Mouse (Mus musculus): ENCODE results near the gene Kazn. TPM values are rescaled to one million over a fixed set of nuclear protein-coding genes. Genes with fewer than 3 reads are reported as not detected.
A peak's percentile ranks its signal among the peaks of the same experiment; 100 is the strongest.

Kazn gene
- 1 to 10 TPM; 7.3 to 9.1 TPM for total RNA-seq (2021)

DNA sequence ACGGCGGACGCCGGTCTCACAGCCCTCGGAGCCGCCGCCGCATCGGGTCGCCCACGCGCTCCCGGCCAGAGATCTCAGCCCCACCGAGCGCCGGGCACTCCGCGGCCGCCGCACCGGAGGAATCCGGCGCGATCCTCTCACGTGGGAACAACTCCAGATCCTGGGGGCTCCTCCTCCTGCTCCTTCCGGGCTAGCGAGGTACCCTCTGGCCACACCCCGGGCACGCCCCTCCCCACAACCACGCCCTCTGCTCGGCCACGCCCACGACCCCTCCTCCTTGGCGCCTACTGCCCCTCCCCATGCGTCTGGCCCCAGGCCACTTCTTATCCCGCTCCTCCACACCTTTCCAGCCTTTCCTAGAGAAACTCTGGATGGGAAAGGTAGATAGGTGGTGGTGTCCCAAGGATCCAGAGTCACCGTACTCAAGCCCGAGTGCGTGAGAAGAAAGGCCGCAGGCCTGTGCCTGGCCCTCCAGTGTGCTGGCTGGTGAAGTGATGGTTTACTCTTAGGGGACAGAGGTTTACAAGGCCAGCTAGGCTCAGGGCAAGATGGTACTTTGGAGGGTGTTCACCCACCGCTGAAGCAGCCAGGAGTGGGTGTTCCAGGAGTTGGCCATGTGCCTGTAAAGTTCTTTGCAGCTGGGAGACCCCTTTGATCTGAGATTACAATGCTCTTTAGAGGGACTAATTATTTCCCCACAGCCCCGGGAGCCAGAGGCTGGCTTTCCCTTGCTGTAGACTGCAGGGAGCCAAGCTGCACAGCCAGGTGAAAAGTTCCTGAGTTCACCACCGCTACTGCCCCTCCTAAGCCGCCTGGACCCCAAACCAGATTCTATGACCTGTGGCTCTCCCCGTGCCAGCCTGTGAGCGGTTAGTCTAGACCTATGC, at the start of gene Kazn:
Kazn (minus strand) TSS at position 162 of the 887 bp plus-strand sequence.
- intact Hi-C loops (cut with DNase I), result loop anchor here (2.0 kb wide), 1 partner anchor 87 kb away; no protein-coding TSS in a partner anchor
- DNase-seq, result peak; percentile 87 to 90

DNA sequence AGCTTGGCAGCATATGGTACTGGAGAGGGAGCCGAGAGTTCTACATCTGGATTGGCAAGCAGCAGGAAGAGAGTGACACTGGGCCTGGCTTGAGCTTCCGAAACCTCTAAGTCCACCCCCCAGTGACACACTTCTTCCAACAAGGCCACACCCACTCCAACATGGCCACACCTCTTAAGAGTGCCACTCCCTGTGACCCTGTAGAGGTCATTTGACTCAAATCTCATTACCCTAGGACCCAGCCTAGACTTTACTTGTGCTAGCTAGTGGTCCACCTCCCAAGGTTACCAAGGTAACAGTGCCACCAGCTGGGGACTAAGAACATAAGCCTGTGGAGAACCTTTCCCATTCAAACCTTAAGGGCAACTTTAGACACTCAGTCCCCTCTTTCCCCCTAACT, 46.3 kb upstream of the Kazn start:
- intact Hi-C loops (cut with DNase I), result no loop called here
- DNase-seq, result no peak

DNA sequence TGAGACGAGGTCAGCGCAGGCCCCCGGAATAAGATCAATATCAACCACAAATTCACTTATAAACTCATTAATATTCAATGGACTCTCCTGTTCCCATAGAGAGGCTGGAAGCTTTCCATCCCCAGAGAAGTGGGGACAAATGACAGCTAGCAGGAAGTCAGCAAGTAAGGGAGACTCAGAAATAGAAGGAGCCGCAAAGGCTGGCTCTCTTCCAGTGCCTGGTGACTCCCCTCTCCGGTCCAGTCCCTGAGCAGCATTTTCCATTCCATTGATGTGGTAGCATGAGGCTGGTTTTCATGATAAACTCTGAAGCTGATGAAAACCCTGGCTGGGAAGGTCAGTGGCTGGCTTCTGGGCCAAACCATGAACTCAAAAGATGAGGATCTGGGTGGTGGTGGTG, 44.7 kb upstream of the Kazn start:
- intact Hi-C loops (cut with DNase I), result no loop called here
- peak in 1 of 2 experiments; percentile 25 for DNase-seq

DNA sequence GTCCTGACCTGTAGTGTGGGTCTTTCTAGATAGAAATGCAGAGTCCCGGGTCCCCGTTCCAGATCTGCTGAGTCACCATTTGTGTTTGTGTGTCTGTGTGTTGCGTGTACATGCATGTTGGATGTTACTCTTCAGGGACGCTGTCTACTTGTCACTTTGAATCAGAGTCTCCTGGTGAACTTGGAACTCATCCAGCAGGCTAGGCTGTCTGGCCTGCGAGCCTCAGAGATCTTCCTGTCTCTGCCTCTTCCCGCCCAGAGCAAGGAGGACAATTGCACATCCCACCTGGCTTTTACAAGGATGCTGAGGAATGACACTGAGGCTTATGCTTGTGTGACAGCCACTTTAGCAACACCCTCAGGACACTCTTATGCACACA, 39.0 kb upstream of the Kazn start:
- intact Hi-C loops (cut with DNase I), result no loop called here
- no peak for DNase-seq

DNA sequence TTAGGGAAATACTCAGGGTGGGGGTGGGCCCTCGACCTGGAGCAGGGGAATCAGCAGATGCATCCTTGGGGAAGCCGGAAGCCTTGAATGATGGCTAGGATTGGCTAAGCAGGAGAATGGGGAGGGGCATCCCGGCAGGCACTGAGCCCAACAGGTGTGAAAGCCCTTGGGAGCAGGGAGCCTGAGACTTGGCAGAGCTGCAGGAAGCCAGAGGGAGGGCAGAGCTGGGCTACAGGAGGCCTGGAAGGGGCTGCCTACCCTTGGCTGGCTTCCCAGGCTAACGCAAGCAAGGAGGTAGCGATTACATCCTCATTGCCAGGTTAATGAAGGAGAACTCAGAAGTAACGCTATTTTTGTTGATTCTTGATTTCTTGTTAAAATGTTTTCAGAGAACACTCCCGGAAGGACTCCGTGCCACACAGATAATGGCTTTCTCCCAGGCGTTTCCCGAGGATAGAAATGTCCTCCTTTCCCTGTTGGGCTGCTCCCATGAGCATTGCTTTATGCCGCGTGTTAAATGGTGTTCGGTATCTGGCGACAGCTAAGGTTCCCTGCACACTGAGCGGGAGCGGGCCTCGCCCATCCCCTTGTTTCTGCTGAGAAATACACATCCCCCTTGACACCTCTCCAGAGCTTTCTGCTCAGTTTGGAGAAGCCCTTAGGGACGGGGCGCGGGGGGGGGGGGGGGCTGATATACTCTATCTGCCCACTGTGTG, 38.4 kb upstream of the Kazn start:
- intact Hi-C loops (cut with DNase I), result no loop called here
- peak in 1 of 2 experiments; percentile 37 for DNase-seq

DNA sequence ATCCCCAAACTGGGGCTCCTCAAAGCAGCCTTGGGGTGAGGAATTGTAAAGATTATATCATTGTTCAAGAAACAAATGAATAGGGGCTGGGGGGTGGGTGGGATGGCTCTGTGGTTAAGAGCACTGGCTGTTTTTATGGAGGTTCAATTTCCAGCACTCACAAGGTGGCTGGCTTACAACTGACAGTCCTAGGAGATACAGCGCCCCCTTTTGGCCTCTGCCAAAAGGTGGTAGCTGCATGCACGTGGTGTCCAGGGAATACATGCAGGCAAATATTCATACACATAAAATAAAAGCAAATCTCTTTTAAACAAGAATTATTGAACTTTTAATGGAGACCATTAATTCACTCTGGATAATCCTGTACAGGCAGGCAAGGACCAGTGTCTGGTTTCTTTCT, 36.0 kb upstream of the Kazn start:
- intact Hi-C loops (cut with DNase I), result no loop called here
- DNase-seq, result no peak

DNA sequence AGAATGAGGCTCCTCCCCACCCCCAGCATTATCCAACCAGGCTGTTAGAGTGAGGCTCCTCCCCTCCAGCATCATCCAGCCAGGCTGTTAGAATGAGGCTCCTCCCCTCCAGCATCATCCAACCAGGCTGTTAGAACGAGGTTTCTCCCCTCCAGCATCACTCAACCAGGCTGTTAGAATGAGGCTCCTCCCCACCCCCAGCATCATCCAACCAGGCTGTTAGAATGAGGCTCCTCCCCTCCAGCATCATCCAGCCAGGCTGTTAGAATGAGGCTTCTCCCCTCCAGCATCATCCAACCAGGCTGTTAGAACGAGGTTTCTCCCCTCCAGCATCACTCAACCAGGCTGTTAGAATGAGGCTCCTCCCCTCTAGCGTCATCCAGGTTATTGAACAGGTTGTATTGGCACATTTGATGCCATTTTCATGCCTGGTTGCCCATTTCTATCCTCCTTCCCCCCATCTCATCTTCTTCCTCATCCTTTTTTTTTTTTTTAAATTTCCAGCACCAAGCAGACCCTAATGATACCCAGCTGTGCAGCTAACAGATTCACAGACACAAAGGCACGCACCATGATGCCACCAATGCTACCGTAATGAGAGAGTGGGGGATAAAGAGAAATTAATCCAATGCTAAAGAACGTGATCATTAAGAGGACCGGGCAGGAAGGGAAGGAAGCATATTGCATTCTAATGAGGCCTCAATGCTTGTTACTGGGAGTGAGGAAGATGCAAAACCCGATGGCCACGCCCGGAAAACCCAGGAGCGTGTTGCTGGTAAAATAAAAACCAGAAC, 35.4 kb upstream of the Kazn start:
- no peak for DNase-seq
- intact Hi-C loops (cut with DNase I), result no loop called here

DNA sequence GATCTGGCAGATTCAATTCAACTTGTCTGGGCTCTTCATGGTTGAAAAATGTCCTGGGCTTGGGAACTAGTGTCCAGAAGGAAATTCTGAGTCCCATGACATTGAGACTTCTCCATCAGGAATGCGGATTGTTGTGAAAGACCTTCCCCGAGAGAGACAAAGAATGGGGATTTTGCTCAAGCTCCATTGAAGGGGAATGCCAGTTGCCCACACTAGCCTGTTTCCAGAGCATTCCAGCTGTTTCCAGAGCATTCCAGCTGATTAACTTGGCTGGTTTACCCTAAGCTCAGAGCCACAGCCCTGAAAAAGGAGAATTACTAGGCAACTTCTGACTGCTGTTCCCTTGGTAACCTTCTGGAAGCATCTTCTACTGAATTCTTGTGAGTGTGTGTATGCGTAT, 32.3 kb upstream of the Kazn start:
- intact Hi-C loops (cut with DNase I), result no loop called here
- DNase-seq, result peak; percentile 16 to 31

DNA sequence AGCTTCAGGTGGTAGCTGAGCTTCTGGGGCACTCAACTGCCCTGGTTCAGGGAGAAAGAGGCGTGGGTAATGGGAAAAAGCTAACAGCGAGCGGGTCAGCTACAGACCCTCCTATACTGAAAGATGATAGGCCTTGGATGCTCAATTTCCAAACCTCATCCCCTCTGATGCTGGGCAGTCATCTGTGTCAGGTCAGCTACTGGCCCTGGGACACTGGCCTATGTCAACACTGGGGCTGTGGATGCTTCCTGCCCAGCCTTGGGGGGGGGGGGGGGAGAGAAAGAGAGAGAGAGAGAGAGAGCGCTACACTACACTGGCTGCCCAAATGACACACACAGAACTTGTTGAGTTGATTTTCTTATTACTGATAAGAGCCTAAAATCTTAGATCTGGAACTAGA, 28.6 kb upstream of the Kazn start:
- DNase-seq, result no peak
- intact Hi-C loops (cut with DNase I), result no loop called here

DNA sequence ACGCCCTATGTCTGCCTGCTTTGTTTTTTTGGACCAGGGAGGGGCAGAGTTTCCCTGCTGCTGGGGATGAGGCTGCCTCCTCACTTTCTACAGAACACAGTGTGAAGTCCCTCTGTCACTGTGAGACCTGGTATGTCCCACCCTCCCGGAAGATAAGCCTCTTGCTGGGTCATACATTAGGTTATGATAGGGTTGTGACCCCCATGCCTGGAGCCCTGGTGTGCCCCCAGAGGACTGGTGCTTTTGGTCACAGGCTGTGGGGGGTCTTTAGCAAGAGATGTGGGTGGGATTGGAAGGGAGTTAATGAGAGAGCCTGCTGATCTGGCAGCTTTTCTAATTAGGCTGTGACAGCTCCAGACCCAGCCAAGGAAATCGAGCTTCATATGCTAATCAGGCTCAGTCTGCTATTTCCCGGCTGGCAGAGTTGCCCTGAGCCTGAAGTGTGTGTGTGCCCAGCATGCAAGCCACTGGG, 28.2 kb upstream of the Kazn start:
- intact Hi-C loops (cut with DNase I), result no loop called here
- no peak for DNase-seq

DNA sequence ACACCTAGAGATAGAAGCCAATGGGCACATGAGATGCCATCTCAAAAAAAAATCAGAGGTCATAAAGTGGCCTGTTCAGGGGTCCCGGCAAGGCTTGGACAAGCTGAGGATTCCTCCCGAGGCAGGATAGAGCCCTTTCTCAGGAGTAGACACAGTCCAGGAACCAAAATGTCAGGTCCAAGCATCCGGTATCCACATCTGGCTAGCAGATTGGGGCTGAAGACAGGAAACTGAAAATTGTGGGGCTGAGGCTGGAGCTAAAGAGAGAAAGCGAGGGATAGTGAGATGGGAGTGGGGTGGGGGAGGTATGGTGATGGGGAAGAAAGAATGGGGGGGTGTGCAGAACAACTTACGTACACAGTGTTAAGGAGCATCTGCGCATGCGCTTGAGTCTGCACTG, 25.1 kb upstream of the Kazn start:
- intact Hi-C loops (cut with DNase I), result no loop called here
- DNase-seq, result no peak

DNA sequence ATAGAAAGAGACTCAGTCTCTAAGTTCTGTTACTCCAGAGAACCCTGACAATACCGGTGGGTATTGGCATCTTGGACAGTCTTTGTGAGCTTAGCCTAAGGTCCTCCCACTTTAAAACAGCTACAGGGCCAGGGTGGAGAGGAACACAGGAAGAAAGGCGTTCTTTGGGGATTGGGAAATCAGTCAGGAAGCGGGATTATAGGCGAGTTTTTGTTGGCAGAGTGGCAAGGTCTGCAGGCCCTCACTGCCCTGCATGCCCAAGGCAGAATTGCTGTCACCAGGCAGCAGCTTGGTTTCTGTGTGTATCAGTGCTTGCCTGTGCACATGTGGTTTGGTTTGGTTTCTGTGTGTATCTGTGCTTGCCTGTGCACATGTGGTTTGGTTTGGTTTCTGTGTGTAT, 22.5 kb upstream of the Kazn start:
- no peak for DNase-seq
- intact Hi-C loops (cut with DNase I), result no loop called here

DNA sequence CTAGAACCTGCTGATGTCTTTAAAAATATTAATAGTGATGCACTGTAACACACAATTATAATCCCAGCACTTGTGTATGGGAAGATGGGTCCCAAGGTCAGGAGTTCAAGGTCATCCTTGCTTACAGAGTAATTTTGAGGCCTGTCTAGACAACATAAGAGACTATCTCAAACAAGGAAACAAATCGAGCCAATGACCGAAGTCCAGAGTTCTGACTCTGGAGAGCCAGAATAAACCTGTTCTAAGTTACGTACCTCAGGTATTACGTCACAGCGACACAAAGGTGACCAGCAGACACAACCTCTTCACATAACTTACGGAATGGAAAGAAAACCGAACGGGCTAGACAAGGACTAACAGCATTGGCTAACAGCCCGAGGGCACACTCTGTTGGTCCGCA, 19.5 kb upstream of the Kazn start:
- DNase-seq, result no peak
- intact Hi-C loops (cut with DNase I), result loop anchor here (5.0 kb wide), 1 partner anchor 69 kb away; no protein-coding TSS in a partner anchor

DNA sequence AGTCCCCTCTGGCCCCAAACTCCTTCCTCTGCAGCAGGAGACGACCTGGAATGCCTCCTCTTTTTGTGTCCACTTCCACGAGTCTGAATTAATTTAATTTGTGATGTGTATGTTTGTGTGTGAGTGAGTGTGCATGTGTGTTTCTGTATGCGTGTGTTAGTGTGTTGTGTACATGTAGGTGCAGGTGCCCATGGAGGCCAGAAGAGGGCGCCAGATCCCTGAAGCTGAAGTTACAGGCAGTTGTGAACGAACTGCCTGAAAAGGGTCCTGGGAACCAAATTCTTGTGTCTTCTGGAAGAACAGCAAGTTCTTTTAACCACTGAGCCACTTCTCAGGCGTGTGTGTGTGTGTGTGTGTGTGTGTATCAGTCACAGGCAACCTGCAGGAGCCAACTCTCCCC, 14.9 kb upstream of the Kazn start:
- DNase-seq, result no peak
- intact Hi-C loops (cut with DNase I), result loop anchor here (5.0 kb wide), 2 partner anchors 628 to 768 kb away; no protein-coding TSS in a partner anchor

DNA sequence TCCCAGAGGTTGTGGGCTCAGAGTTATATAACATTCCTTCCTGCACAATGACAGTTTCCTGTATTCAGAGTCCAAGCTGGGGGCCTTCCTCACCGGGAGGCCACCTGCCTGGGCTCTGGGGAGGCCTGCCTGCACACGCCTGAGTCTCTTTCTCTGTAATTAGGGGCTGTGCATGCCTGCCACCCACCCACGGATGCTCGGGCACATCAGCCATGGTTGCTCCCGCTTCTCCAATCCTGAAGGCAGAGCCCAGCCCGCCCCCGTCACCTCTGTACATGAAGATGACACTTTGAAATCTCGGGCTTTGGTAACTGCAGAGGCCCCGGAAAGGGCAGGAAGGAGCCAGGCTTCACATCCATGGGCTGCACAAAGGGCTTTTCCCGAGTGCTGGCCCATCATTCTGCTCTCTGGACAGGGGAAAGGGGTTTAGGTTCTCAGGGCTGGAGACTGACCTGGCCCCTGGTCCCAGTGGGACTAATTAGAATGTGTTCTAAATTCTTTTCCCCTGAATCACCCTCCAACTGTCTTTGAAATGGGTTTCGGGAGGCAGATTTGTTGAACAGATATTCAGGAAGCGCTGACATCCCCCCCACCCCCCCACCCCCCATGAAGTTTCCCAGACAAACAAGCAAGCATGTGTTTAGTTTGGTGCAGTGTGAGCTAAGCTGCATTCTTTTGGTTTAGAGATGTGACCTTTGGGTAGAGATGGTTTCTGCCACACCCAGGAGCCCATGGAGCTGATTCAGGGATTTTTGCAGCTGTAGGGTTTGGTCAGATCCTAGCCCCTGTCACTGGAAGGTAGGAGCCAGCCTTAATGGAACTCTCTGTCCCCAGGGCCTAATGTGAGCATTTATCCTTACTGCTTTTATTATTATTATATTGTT, 12.5 kb upstream of the Kazn start:
- DNase-seq, result no peak
- intact Hi-C loops (cut with DNase I), result loop anchor here (5.0 kb wide), 2 partner anchors 631 to 771 kb away; no protein-coding TSS in a partner anchor

DNA sequence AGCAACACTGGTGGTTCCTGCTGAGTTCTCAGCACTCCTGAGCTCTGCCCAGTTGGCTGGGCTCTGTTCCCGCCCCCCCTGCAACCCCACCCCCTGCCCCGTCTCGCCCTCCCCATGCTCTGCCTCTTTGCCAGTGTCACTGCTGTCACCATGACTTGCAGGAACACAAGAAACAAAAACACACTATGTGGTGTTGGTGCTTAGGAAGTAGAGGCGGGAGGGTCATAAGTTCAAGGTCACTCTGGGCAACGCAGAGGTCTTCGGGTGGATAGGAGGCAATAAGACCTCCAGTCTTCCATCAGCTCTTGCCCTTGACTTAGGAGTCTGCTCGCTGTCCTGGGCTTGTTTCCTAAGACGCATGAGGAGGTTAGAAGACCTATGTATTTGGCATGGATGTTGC, 10.9 kb upstream of the Kazn start:
- DNase-seq, result no peak
- intact Hi-C loops (cut with DNase I), result loop anchor here (5.0 kb wide), 2 partner anchors 632 to 772 kb away; no protein-coding TSS in a partner anchor

DNA sequence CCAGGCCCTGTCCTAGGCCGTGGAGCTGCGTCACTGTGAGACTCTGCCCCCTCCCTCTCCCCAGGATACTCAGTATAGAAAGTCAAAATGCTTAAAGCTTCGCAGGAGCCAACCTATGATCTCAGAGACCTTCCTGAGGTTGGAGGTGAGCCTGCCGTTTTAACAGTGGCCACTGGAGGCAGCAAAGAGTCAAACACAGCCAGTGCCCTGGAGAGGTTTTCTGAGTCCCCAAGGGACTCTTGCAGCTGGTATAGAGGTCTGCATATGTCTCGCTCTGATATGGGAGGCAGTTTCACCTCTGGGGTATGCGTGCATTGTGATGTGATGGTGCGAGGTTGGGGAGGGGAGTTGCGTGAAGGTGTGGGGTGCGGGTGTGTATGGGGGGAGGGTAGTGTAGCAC, 10.2 kb upstream of the Kazn start:
- intact Hi-C loops (cut with DNase I), result loop anchor here (2.0 to 5.0 kb wide), 4 partner anchors 99 to 243 kb away; no protein-coding TSS in a partner anchor
- DNase-seq, result peak; percentile 57 to 76

DNA sequence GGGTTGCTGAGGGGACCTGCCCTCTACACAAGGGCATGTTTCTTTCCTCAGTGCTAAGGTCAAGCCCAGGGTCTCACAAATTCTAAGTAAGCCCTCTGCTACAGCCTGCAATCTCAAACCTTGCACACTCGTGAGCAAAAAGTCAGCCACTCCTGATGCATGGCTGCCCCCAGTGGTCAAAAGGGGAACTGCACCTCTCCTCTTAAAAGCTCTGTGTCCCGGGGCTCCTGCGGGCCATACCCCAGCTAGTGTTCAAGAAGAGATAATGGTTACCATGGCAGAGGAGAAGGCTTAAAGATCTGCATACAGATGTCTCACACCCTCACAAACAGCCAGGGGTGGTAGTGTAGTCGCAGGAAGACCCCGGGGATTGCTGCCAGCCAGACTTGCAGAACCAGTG, 9.2 kb upstream of the Kazn start:
- DNase-seq, result peak; percentile 83 to 93
- intact Hi-C loops (cut with DNase I), result loop anchor here (1.0 to 5.0 kb wide), 5 partner anchors 95 to 242 kb away; no protein-coding TSS in a partner anchor

DNA sequence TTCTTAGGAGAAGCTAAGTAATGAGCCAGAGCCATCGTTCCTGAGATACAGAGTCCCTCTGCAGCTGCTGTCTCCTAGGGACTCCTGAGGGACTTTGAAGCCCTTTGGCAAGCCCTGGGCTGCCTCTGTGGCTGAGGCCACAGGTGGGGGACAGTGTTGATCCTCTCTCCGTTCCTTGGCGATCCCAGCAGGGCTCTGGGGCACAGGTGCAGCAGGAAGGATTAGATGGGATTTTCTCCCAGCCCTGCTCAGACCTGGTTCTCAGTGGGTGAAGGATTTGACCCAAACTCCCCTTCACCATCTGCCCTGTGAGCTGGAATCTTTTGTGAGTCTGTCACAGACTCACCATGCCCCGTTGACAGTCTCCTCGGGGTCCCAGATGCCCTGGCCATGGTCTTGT, 7.5 kb upstream of the Kazn start:
- intact Hi-C loops (cut with DNase I), result loop anchor here (5.0 kb wide), 2 partner anchors 139 to 151 kb away; no protein-coding TSS in a partner anchor
- DNase-seq, result no peak

All from heart, postnatal 10 days (tissue).